Comparison of ENCODE assay signal across 15 mouse cellular contexts in the genomic region with DNA sequence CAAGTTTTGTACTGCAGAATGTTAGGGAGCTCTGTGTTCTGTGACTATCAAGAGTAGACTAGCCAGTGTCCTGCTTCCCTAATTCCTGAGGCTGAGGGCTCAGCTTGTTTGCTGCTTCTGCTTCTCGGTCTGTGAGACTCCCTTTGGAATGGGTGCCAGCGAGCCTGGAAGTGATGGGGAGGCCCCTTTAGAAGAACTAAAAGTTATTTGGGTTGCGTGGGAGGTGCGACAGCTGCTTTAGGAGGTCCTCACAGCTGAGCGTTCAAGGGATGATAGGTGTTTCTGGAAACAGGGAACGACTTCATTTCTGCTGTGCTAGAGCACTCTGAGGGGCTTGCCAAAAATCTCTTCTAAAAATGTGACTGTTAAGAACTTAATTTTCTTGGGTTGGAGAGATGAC.
DNase-seq lines count a peak whose midpoint lies in the region; ATAC-seq and TF ChIP-seq lines count a peak whose summit lies in the region.
"Had no signal": no experiment of that assay in that cellular context is flagged by ENCODE, and none has a peak within 500 bp of the region (broad histone marks: within the 10 kb centered on the region; RNA-seq: fewer than 3 reads in every experiment).

No protein-coding gene starts in this region.

- no peak for ATAC-seq in inflammation-experienced regulatory T-cells, adult 6 months
- no peak for ATAC-seq in hindbrain, embryonic 11.5 days (ENCODE audit: low FRiP score)

- TF ChIP-seq CTCF in left cerebral cortex, adult 2 months (IDR thresholded peaks at IDR 0.05), result no peak

- H3K4me2 ChIP-seq in hindbrain, embryonic 11.5 days (replicated peaks; ENCODE audit: low read depth, low read length), result no peak overlapping the region
- H3K4me2 ChIP-seq: heart, embryonic 12.5 days; liver, embryonic 13.5 days; neural tube, embryonic 13.5 days had no signal

- no peaks in the 10 kb centered on the region for H3K27me3 ChIP-seq in hindbrain, embryonic 11.5 days (ENCODE audit: control insufficient read depth, insufficient read depth, low read length)
- H3K27me3 ChIP-seq: liver, embryonic 13.5 days; neural tube, embryonic 13.5 days had no signal

- no peaks in the 10 kb centered on the region for H3K9me3 ChIP-seq in hindbrain, embryonic 11.5 days (ENCODE audit: control insufficient read depth, low read length)
- H3K9me3 ChIP-seq: heart, embryonic 12.5 days; hindbrain, embryonic 10.5 days; liver, embryonic 13.5 days; neural tube, embryonic 13.5 days had no signal

- H3K27ac ChIP-seq in left cerebral cortex, adult 2 months, result peak overlapping the region; percentile 21; the same call in 1 of the 2 replicates
- no peak overlapping the region for H3K27ac ChIP-seq in hindbrain, embryonic 11.5 days (ENCODE audit: low read depth, low read length)
- H3K27ac ChIP-seq: hindbrain, embryonic 10.5 days; liver, embryonic 13.5 days; neural tube, embryonic 13.5 days had no signal

- WGBS in hindbrain, embryonic 11.5 days, result 93% methylated on average over 6 of the region's 6 CpGs

- H3K4me3 ChIP-seq in left cerebral cortex, adult 2 months, result no peak overlapping the region
- H3K4me3 ChIP-seq in hindbrain, embryonic 11.5 days (ENCODE audit: low read depth, low read length), result no peak overlapping the region
- H3K4me3 ChIP-seq: heart, embryonic 12.5 days; hindbrain, embryonic 10.5 days; liver, embryonic 13.5 days; neural tube, embryonic 13.5 days had no signal

- H3K4me1 ChIP-seq in hindbrain, embryonic 11.5 days (replicated peaks; ENCODE audit: control insufficient read depth, insufficient read depth, low read length), result no peaks in the 10 kb centered on the region
- H3K4me1 ChIP-seq: heart, embryonic 12.5 days; hindbrain, embryonic 10.5 days; liver, embryonic 13.5 days had no signal

- H3K36me3 ChIP-seq in hindbrain, embryonic 11.5 days (ENCODE audit: control insufficient read depth, insufficient read depth, low read length), result no peaks in the 10 kb centered on the region
- H3K36me3 ChIP-seq: heart, embryonic 12.5 days; hindbrain, embryonic 10.5 days; liver, embryonic 13.5 days; neural tube, embryonic 13.5 days had no signal

- peak; percentile 43 for DNase-seq in layer of hippocampus, adult 11-12 months (ENCODE audit: low spot score)
- DNase-seq in layer of hippocampus, adult 9-10 months (ENCODE audit: low spot score), result no peak
- peak; percentile 54 to 78 for DNase-seq in frontal cortex, adult 2 months (ENCODE audit: extremely low spot score in 1 of 2, low spot score in 1 of 2)
- peak; percentile 26 to 59 for DNase-seq in left cerebral cortex, adult 2 months (ENCODE audit: extremely low spot score in 1 of 2, low spot score in 2 of 2)
- peak; percentile 71 for DNase-seq in right cerebral cortex, postnatal 25 days
- no peak for DNase-seq in hindbrain, embryonic 11.5 days (ENCODE audit: low spot score)
- no peak for DNase-seq in kidney, postnatal 14 days
- DNase-seq: cerebellum, postnatal 14 days; liver, embryonic 13.5 days; lung, postnatal 4 days; midbrain, embryonic 14.5 days had no signal

- intact Hi-C loops in left cerebral cortex, adult 2 months (cut with DNase I), result loop anchor here (2.0 to 10.0 kb wide), 2 partner anchors 63 to 309 kb away; partner anchors contain the start of gene Foxo1

- H3K9ac ChIP-seq in hindbrain, embryonic 11.5 days (ENCODE audit: low read depth, low read length), result no peak overlapping the region
- H3K9ac ChIP-seq: heart, embryonic 12.5 days; liver, embryonic 13.5 days; neural tube, embryonic 13.5 days had no signal

Comparison
In these comparisons a context has a peak if more than half of its experiments do, and no peak if none do; other contexts are left out.
1. DNase-seq: peak in layer of hippocampus, adult 11-12 months (single experiment), frontal cortex, adult 2 months (2 of 2), left cerebral cortex, adult 2 months (2 of 2) and right cerebral cortex, postnatal 25 days (single experiment); none in layer of hippocampus, adult 9-10 months (single experiment), hindbrain, embryonic 11.5 days (single experiment) and kidney, postnatal 14 days (single experiment).